Mouse (Mus musculus): ENCODE data around the gene St3gal3.

The St3gal3 gene

GRCm38 (mm10) chr4:117984993-117985587 is 149.6 kb downstream of the St3gal3 start:
- no peak for DNase-seq (ENCODE audit: low spot score)

GRCm38 (mm10) chr4:117984206-117984605 is 150.5 kb downstream of the St3gal3 start:
- DNase-seq (ENCODE audit: low spot score): no peak

GRCm38 (mm10) chr4:117982706-117983105 is 152.0 kb downstream of the St3gal3 start:
- DNase-seq (ENCODE audit: low spot score): no peak

GRCm38 (mm10) chr4:117981518-117981917 is 153.2 kb downstream of the St3gal3 start:
- DNase-seq (ENCODE audit: low spot score): no peak

GRCm38 (mm10) chr4:117980161-117980560 is 154.6 kb downstream of the St3gal3 start:
- peak; percentile 51 for DNase-seq (ENCODE audit: low spot score)

GRCm38 (mm10) chr4:117979181-117979580 is 155.5 kb downstream of the St3gal3 start:
- DNase-seq (ENCODE audit: low spot score): no peak

- DNase-seq (ENCODE audit: low spot score): no peak
Observed at GRCm38 (mm10) chr4:117978282-117978681, 156.4 kb downstream of the St3gal3 start.

GRCm38 (mm10) chr4:117977841-117978240 is 156.9 kb downstream of the St3gal3 start:
- DNase-seq (ENCODE audit: low spot score): no peak

- DNase-seq (ENCODE audit: low spot score): no peak
Observed at GRCm38 (mm10) chr4:117977371-117977770, 157.3 kb downstream of the St3gal3 start.

- DNase-seq (ENCODE audit: low spot score): no peak
Observed at GRCm38 (mm10) chr4:117975820-117976219, 158.9 kb downstream of the St3gal3 start.

- no peak for DNase-seq (ENCODE audit: low spot score)
Observed at GRCm38 (mm10) chr4:117974719-117975118, 160.0 kb downstream of the St3gal3 start.

GRCm38 (mm10) chr4:117972999-117973398 is 161.7 kb downstream of the St3gal3 start:
- DNase-seq (ENCODE audit: low spot score): no peak

- DNase-seq (ENCODE audit: low spot score): no peak
Observed at GRCm38 (mm10) chr4:117964346-117965025, 170.2 kb downstream of the St3gal3 start.

GRCm38 (mm10) chr4:117957492-117957891 is 177.2 kb downstream of the St3gal3 start:
- no peak for DNase-seq (ENCODE audit: low spot score)

GRCm38 (mm10) chr4:117947493-117947892 is 187.2 kb downstream of the St3gal3 start:
- no peak for DNase-seq (ENCODE audit: low spot score)

GRCm38 (mm10) chr4:117946639-117947305 is 187.9 kb downstream of the St3gal3 start:
- no peak for DNase-seq (ENCODE audit: low spot score)

- DNase-seq (ENCODE audit: low spot score): no peak
Observed at GRCm38 (mm10) chr4:117943317-117943716, 191.4 kb downstream of the St3gal3 start.

- DNase-seq (ENCODE audit: low spot score): no peak
Observed at GRCm38 (mm10) chr4:117936964-117937363, 197.8 kb downstream of the St3gal3 start.

GRCm38 (mm10) chr4:117934081-117934480 is 200.6 kb downstream of the St3gal3 start:
- DNase-seq (ENCODE audit: low spot score): no peak

GRCm38 (mm10) chr4:117933248-117933647 is 201.5 kb downstream of the St3gal3 start:
- DNase-seq (ENCODE audit: low spot score): peak; percentile 36

GRCm38 (mm10) chr4:117929391-117929881 is 205.3 kb downstream of the St3gal3 start, which contains the start of gene Artn:
Gene Artn (minus strand): TSS chr4:117929763.
- no peak for DNase-seq (ENCODE audit: low spot score)

GRCm38 (mm10) chr4:117928699-117929241 is 205.9 kb downstream of the St3gal3 start:
- DNase-seq (ENCODE audit: low spot score): peak; percentile 78

GRCm38 (mm10) chr4:117928234-117928633 is 206.5 kb downstream of the St3gal3 start:
- DNase-seq (ENCODE audit: low spot score): peak; percentile 44

All from MN1 (cell line).